Mouse (Mus musculus): ENCODE measurements around the gene Amigo3. TPM values are rescaled to one million over a fixed set of nuclear protein-coding genes. Genes with fewer than 3 reads are reported as not detected.
"Not testable (repeated sequence)": the region's sequence is repeated elsewhere in the genome, so short reads cannot be mapped to it uniquely, and the experiment has no call there.

Amigo3 gene
- 1 to 10 TPM; 1.0 to 7.7 (median 3.6) TPM for total RNA-seq (2018; cell fraction: chromatin; rRNA removed)
- 1 to 10 TPM in 11 of 26 experiments, under 1 TPM in 15; 0.19 to 2.2 (median 0.80) TPM for total RNA-seq (2018; cell fraction: cytosol; rRNA removed)
- total RNA-seq (2018; cell fraction: nucleus; rRNA removed): 1 to 10 TPM in 22 of 26 experiments, under 1 TPM in 4; 0.44 to 5.4 (median 2.8) TPM
- polyA plus RNA-seq (2018): 0.29 to 1.1 TPM (median 0.97 TPM) in 3 replicates

DNA sequence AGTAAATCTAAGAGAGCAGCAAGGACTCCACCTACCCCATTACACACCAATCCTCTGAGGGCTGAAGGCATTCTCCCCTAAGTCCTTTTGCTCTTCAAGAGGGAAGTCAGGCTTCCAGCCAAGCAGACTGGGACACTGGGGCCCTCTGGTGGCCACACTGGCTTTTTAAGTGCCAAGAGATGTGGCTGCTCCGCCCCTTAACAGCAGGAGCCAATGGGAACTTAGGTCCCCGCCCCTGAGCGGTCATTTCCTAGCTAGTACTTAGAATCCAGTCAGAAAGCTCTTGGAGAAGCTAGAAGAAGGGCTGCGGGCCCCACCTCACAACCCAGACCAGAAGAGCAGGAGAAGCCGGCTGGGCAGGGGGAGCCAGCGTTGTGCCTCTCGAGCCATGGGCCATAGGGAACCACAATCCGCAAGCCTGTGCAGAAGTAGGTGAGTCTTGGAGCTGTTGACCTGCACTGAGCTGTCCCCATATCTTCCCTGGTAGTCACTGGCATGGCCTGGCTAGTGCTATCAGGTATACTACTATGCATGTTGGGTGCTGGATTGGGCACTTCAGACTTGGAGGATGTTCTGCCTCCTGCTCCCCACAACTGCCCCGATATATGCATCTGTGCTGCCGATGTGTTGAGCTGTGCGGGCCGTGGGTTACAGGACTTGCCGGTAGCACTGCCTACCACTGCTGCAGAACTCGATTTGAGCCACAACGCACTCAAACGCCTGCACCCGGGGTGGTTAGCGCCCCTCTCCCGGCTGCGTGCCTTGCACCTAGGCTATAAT, at the start of gene Amigo3:
TSS of gene Amigo3 (plus strand) at position 275 of the 780 bp plus-strand sequence.
- H3K4me3 ChIP-seq (ENCODE audit: inconsistent target): no peak within 1 kb of the TSS
- peaks cover 36% of the 10 kb centered on the region for H3K36me3 ChIP-seq (ENCODE audit: inconsistent target)
- 55% methylated on average over 20 of the region's 20 CpGs for WGBS (ENCODE audit: missing documents)
- peaks cover 20% of the 10 kb centered on the region for H3K79me2 ChIP-seq (ENCODE audit: inconsistent target)
- 0 out of 2 replicates have a peak within 1 kb of the TSS, but pooled peaks have one; percentile 12 for H3K27ac ChIP-seq

- Histone ChIP-seq H3K36me3 (ENCODE audit: inconsistent target) (no peaks in the 10 kb centered on the region), H3K79me2 (ENCODE audit: inconsistent target) (peaks cover 59% of the 10 kb centered on the region), H3K4me3 (ENCODE audit: inconsistent target) (peak overlapping the region; percentile 94), H3K27ac (peak overlapping the region; percentile 55)
- 3% methylated on average over 8 of the region's 8 CpGs for WGBS (ENCODE audit: missing documents)
These were observed 49.4 kb upstream of the Amigo3 start for GRCm38 (mm10) chr9:108003531-108003890.

DNA sequence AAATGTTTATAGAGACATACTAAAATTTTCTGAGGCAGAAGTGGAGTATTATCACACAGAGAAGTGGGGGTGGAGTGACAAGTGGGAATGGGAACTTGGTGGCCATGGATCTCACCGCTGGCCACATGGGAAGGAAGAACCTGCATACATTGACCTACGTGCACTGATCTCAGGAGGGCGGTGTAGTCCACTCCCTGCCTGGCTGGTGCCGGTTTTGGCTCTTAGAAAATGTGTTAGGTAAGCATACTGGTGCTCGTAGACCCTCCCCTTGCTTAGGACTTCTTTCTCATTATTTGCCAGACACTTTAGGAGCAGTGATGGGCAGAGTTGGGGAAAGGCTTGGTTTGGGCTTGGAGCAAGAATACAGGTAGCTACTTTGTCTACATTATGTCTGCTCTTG, 44.9 kb upstream of the Amigo3 start:
- Histone ChIP-seq H3K27ac (no peak overlapping the region), H3K36me3 (ENCODE audit: inconsistent target) (peaks cover 6% of the 10 kb centered on the region; the same call in 1 of the 2 replicates)
- 85% methylated on average over 4 of the region's 5 CpGs for WGBS (ENCODE audit: missing documents)

DNA sequence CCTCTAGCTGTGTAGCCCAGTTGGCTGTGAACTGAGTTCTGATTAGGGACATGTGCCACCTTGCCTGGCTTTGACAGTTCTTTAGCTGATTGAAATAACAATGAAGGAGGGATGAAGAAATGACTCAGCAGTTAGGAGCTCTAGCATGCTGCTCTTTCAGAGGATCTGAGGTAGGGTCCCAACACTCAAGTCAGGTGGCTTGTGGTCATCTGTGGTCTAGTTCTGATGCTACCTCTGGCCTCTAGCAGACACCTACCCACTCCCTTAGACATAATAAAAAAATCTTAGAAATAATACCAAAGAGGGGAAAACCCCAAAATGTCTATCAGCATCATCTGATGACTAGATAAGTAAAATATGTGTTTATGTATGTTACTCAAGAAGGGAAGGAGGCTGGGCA, 42.6 kb upstream of the Amigo3 start:
- Histone ChIP-seq H3K79me2 (ENCODE audit: inconsistent target) (peaks cover 100% of the 10 kb centered on the region), H3K36me3 (ENCODE audit: inconsistent target) (peaks cover 8% of the 10 kb centered on the region; the same call in 1 of the 2 replicates), H3K27ac (no peak overlapping the region), H3K4me3 (ENCODE audit: inconsistent target) (no peak overlapping the region)

More for the DNA sequence above, 44.9 kb upstream of the Amigo3 start:
- no peak overlapping the region for H3K4me3 ChIP-seq (ENCODE audit: inconsistent target)
- H3K79me2 ChIP-seq (ENCODE audit: inconsistent target): peaks cover 100% of the 10 kb centered on the region

DNA sequence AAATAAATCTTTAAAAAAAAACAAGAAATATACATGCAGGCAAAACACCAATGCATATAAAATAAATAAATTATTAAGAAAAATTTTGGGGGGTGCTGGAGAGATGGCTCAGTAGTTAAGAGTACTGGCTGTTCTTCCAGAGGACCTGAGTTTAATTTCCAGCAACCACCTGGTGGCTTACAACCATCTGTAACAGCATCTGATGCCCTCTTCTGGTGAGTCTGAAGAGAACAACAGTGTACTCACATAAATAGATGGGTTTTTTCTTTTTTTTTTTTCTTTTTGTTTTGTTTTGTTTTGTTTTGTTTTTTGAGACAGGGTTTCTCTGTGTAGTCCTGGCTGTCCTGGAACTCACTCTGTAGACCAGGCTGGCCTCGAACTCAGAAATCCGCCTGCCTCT, 39.4 kb upstream of the Amigo3 start:
- Histone ChIP-seq H3K36me3 (ENCODE audit: inconsistent target) (peaks cover 12% of the 10 kb centered on the region; the same call in 1 of the 2 replicates), H3K79me2 (ENCODE audit: inconsistent target) (peaks cover 100% of the 10 kb centered on the region)
- H3K27ac ChIP-seq; H3K4me3 ChIP-seq (ENCODE audit: inconsistent target): not testable (repeated sequence)
- no CpG with 5 or more reads among the region's 2 CpGs for WGBS (ENCODE audit: missing documents)

GRCm38 (mm10) chr9:108017127-108017526, 35.8 kb upstream of the Amigo3 start:
- WGBS (ENCODE audit: missing documents): 92% methylated on average over 3 of the region's 3 CpGs
- Histone ChIP-seq H3K79me2 (ENCODE audit: inconsistent target) (peaks cover 100% of the 10 kb centered on the region), H3K27ac (no peak overlapping the region), H3K4me3 (ENCODE audit: inconsistent target) (no peak overlapping the region), H3K36me3 (ENCODE audit: inconsistent target) (peaks cover 12% of the 10 kb centered on the region; the same call in 1 of the 2 replicates)

- H3K27ac ChIP-seq: no peak overlapping the region
- H3K36me3 ChIP-seq (ENCODE audit: inconsistent target): peaks cover 24% of the 10 kb centered on the region
- H3K4me3 ChIP-seq (ENCODE audit: inconsistent target): no peak overlapping the region
- WGBS (ENCODE audit: missing documents): 87% methylated on average over 1 of the region's 1 CpGs
- H3K79me2 ChIP-seq (ENCODE audit: inconsistent target): peaks cover 100% of the 10 kb centered on the region
These were observed 32.2 kb upstream of the Amigo3 start for GRCm38 (mm10) chr9:108020741-108021140.

- no peak overlapping the region for H3K27ac ChIP-seq
- H3K36me3 ChIP-seq (ENCODE audit: inconsistent target): peaks cover 45% of the 10 kb centered on the region
- peaks cover 98% of the 10 kb centered on the region for H3K79me2 ChIP-seq (ENCODE audit: inconsistent target)
- no peak overlapping the region for H3K4me3 ChIP-seq (ENCODE audit: inconsistent target)
- 94% methylated on average over 3 of the region's 3 CpGs for WGBS (ENCODE audit: missing documents)
These were observed 29.7 kb upstream of the Amigo3 start for GRCm38 (mm10) chr9:108023216-108023615.

DNA sequence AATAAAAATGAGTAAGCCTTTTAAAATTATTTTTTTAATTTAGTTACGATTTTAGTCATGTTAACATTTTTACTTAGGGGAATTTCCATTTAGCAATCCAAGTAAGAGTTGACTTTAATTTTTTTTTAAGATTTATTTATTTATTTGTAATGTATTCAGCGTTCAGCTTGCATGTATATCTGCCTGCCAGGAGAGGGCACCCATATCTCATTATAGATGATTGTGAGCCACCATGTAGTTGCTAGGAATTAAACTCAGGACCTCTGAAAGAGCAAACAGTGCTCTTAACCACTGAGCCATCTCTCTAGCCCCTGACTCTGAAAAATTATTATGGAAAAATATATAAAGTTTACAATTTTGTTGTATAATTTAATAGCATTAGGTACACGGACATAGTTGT, 26.4 kb upstream of the Amigo3 start:
- peaks cover 93% of the 10 kb centered on the region for H3K79me2 ChIP-seq (ENCODE audit: inconsistent target)

DNA sequence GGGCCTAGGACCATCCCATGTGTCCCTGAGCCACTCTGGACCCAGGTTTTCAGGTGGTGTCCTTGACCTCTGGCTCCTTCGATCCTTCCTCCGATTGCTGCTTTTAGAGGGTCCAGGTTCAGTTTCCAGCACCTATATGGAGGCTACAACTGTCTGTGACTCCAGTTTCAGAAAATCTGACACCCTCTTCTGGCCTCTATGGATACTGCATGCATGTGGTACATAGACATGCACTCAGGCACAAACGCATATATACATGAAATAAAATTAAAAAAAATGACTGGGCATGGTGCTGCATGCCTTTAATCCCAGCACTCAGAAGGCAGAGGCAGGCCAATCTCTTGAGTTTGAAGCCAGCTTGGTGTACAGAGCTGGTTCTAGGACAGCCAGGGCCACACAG, 25.1 kb upstream of the Amigo3 start:
- WGBS (ENCODE audit: missing documents): 100% methylated on average over 3 of the region's 3 CpGs
- Histone ChIP-seq H3K79me2 (ENCODE audit: inconsistent target) (peaks cover 83% of the 10 kb centered on the region), H3K36me3 (ENCODE audit: inconsistent target) (peaks cover 55% of the 10 kb centered on the region), H3K27ac (no peak overlapping the region), H3K4me3 (ENCODE audit: inconsistent target) (no peak overlapping the region)

More for the DNA sequence above, 26.4 kb upstream of the Amigo3 start:
- Histone ChIP-seq H3K27ac (no peak overlapping the region), H3K36me3 (ENCODE audit: inconsistent target) (peaks cover 45% of the 10 kb centered on the region), H3K4me3 (ENCODE audit: inconsistent target) (no peak overlapping the region)
- WGBS (ENCODE audit: missing documents): 69% methylated on average over 3 of the region's 3 CpGs

DNA sequence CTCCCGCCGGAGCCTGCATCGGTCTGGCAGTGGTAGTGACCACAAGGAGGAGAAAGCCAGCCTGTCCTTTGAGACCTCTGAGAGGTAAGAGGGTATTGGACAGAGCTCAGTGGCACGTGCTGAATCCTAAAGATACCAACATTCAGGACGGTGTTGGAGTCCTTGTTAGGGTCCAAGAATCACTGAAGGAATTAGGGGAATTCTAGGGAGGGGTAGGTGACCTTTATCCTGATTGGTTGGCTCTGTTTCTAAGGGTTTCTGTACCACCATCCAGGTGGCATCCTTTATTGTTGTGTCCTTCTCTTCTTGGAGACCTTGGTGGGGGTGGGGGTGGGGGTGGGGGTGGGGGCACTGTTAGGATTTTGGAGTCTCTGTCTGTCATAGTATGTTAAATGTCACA, 20.8 kb upstream of the Amigo3 start:
- Histone ChIP-seq H3K36me3 (ENCODE audit: inconsistent target) (peaks cover 27% of the 10 kb centered on the region), H3K27ac (no peak overlapping the region), H3K79me2 (ENCODE audit: inconsistent target) (peaks cover 42% of the 10 kb centered on the region; the same call in 1 of the 2 replicates), H3K4me3 (ENCODE audit: inconsistent target) (no peak overlapping the region)
- 92% methylated on average over 5 of the region's 5 CpGs for WGBS (ENCODE audit: missing documents)

DNA sequence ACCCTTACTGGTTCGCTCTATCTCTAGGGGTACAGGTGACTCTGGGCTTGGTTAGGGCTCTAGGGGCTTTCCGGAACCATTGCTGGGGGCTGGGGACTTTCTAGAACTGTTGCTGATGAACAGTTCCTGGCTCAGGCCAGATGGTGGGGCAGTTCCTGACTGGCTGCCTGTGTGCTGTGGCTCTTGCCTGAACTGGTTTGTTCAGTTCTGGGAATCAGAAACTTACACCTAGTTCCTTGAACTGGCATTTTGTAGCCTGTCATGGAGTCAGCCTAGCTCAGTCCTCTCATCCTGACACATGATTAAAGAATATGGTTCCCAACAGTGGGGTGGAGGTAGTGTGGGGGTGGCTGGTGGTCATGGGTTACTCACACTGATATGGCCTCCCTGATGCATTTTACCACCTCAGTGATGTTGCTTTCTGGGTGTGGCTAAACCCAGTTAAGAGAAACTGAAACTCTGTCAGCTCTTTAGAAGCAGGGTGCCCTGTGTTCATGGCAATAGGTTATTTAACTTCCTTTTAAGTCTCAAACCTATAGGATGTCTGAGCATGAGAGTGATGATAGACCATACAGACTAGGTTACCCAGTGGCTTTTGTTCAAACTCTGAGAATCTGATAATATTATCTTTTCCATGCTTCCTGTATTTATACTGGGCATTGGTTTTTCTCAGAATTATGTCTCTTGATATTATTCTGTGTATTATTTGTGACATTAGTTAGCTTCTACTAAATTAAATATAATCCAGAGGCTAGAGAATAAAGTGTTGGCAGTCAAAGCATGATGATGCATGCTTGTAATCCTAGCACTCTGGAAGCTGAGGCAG, 17.4 kb upstream of the Amigo3 start:
- Histone ChIP-seq H3K79me2 (ENCODE audit: inconsistent target) (peaks cover 22% of the 10 kb centered on the region; the same call in 1 of the 2 replicates), H3K4me3 (ENCODE audit: inconsistent target) (no peak overlapping the region), H3K36me3 (ENCODE audit: inconsistent target) (peaks cover 42% of the 10 kb centered on the region), H3K27ac (no peak overlapping the region)
- 100% methylated on average over 2 of the region's 2 CpGs for WGBS (ENCODE audit: missing documents)

DNA sequence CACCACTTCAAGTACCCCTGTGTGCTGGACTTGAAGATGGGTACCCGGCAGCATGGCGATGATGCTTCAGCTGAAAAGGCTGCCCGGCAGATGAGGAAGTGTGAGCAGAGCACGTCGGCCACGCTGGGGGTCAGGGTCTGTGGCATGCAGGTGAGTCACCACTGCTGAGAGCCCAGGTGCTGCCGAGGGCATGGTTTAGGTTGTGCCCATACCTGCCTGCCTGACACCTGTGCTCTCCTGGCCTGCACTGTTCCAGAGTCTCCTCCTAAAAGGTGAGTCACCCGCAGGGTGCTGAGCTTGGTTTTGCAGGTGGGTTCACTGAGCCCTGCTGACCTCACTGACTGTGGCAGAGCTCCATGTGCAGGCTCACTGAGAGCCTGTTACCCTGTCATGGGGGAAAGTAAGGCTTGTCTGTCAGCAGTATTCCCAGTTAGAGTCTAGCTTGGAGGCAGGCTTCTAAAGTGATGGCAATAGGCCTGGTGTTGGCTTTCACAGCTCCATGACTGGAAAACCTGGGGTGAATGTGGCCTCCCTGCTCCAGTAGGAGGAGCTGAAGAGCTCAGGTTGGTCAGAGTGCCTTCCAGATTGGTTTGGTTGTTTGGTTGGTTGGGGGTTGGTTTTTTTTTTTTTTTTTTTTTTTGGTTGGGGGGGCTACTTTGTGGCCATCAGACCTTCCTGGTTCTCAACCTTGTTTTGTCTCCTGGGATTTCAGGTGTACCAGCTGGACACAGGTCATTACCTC, 8.0 kb upstream of the Amigo3 start:
- 89% methylated on average over 8 of the region's 8 CpGs for WGBS (ENCODE audit: missing documents)
- peaks cover 62% of the 10 kb centered on the region for H3K36me3 ChIP-seq (ENCODE audit: inconsistent target)
- H3K4me3 ChIP-seq (ENCODE audit: inconsistent target): no peak overlapping the region
- peaks cover 8% of the 10 kb centered on the region for H3K79me2 ChIP-seq (ENCODE audit: inconsistent target)
- H3K27ac ChIP-seq: no peak overlapping the region

- WGBS (ENCODE audit: missing documents): 94% methylated on average over 4 of the region's 4 CpGs
- Histone ChIP-seq H3K4me3 (ENCODE audit: inconsistent target) (no peak overlapping the region), H3K79me2 (ENCODE audit: inconsistent target) (peaks cover 20% of the 10 kb centered on the region), H3K36me3 (ENCODE audit: inconsistent target) (peaks cover 56% of the 10 kb centered on the region), H3K27ac (no peak overlapping the region)
These were observed 6.4 kb upstream of the Amigo3 start for GRCm38 (mm10) chr9:108046582-108046981.
